Mouse (Mus musculus) brown adipose tissue, adult 24 weeks (tissue): ENCODE data around the gene Kcnj2. TPM values are rescaled to one million over a fixed set of nuclear protein-coding genes. Genes with fewer than 3 reads are reported as not detected.

Experiments
- H3K27ac ChIP-seq: fragments of 200-500 bp; replicated peaks from 2 replicates; pipeline ENCODE4 v1.5.1; 2012; ENCODE audit warnings: low read depth, mild to moderate bottlenecking, low read length
- H3K4me1 ChIP-seq: fragments of 200-500 bp; 2 replicates; pipeline ENCODE4 v1.6.1; 2012; ENCODE audit warnings: low read length, mixed read lengths; ENCODE audit not compliant: control insufficient read depth, insufficient read depth, insufficient read length
- H3K4me3 ChIP-seq: fragments of 200-500 bp; 2 replicates; pipeline ENCODE4 v1.5.1; 2012; ENCODE audit warnings: low read depth, mild to moderate bottlenecking, low read length, moderate library complexity; ENCODE audit not compliant: insufficient read depth
- polyA plus RNA-seq: library from polyadenylated mRNA; stranded (reverse); fragments of >200 nt; gene quantifications from 2 replicates; pipeline ENCODE4 v1.2.4, GENCODE M21; 2012; ENCODE audit not compliant: missing spikeins, insufficient read depth, insufficient read length

Kcnj2 gene
- polyA plus RNA-seq, 1 experiment = 0.75 TPM

DNA sequence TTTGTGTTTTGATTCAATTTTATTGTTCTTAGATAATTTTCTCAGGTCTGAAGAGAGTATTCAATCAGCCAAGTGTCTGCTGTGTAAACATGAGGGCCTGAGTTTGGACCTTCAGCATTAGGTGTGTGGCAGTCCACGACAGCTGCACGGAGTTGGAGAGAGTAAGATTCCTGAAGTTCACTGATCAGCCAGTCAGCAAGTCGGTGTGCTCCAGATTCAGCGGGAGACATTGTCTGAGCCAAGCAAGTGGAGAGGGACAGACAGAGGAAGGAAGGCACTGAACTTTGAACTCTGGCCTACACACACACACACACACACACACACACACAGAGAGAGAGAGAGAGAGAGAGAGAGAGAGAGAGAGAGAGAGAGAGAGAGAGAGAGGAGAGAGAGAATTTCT, 57.4 kb downstream of the Kcnj2 start:
- no peak overlapping the region for H3K27ac ChIP-seq
- H3K4me3 ChIP-seq = no peak overlapping the region
- H3K4me1 ChIP-seq = no peaks in the 10 kb centered on the region

- Histone ChIP-seq H3K27ac (no peak overlapping the region), H3K4me1 (no peaks in the 10 kb centered on the region)
Measured at GRCm38 (mm10) chr11:111125963-111126362, 60.0 kb downstream of the Kcnj2 start.

More at GRCm38 (mm10) chr11:111125963-111126362, 60.0 kb downstream of the Kcnj2 start:
- H3K4me3 ChIP-seq = no peak overlapping the region

Other genes with a start within 250 kb of the Kcnj2 start
- not detected in 2 replicates for gene Kcnj16, start 98.1 kb upstream of the Kcnj2 start, polyA plus RNA-seq